Mouse (Mus musculus): ENCODE results near the gene Slf2. TPM values are rescaled to one million over a fixed set of nuclear protein-coding genes. Genes with fewer than 3 reads are reported as not detected.

Gene Slf2
- total and polyA plus RNA-seq, 3 experiments = 44.1 to 79.7 (median 79.5) TPM

- Histone ChIP-seq H3K27me3 (ENCODE audit: insufficient read depth, low read length) (peaks cover 19% of the 10 kb centered on the region; the same call in 1 of the 2 replicates), H3K4me3 (ENCODE audit: low read depth, low read length) (no peak overlapping the region), H3K4me1 (ENCODE audit: insufficient read depth, low read depth, low read length) (no peaks in the 10 kb centered on the region), H3K36me3 (replicated peaks) (no peaks in the 10 kb centered on the region), H3K9me3 (replicated peaks) (no peaks in the 10 kb centered on the region)
- TF ChIP-seq GATA1 (IDR thresholded peaks at IDR 0.05; ENCODE audit: borderline replicate concordance, low read length) = no peak
- TF ChIP-seq TAL1 (conservative IDR thresholded peaks at IDR 0.05; ENCODE audit: low read depth, low read length) = no peak
- no peak for TF ChIP-seq CTCF (IDR thresholded peaks at IDR 0.05; ENCODE audit: low read depth, low read length)
- no peak for TF ChIP-seq POLR2AphosphoS5 (IDR thresholded peaks at IDR 0.05; ENCODE audit: insufficient replicate concordance, low read depth, low read length)
- no peak for TF ChIP-seq GATA2 (IDR thresholded peaks at IDR 0.05; ENCODE audit: borderline replicate concordance, low read depth, low read length)
- ATAC-seq (ENCODE audit: extremely low read depth, insufficient number of reproducible peaks, low FRiP score, poor library complexity, severe bottlenecking) (no peak), DNase-seq (ENCODE audit: low spot score) (no peak)
These were observed 39.5 kb upstream of the Slf2 start for GRCm38 (mm10) chr19:44891446-44891845.

- ATAC-seq (ENCODE audit: extremely low read depth, insufficient number of reproducible peaks, low FRiP score, poor library complexity, severe bottlenecking) (no peak), DNase-seq (ENCODE audit: low spot score) (no peak)
- H3K36me3 ChIP-seq (replicated peaks) = no peaks in the 10 kb centered on the region
These were observed 37.6 kb upstream of the Slf2 start for GRCm38 (mm10) chr19:44893231-44893871.

GRCm38 (mm10) chr19:44895245-44895644 lies 35.7 kb upstream of the Slf2 start:
- DNase-seq (ENCODE audit: low spot score) = peak; percentile 34
- no peak for ATAC-seq (ENCODE audit: extremely low read depth, insufficient number of reproducible peaks, low FRiP score, poor library complexity, severe bottlenecking)
- Histone ChIP-seq H3K27me3 (ENCODE audit: insufficient read depth, low read length) (peaks cover 34% of the 10 kb centered on the region), H3K9me3 (replicated peaks) (no peaks in the 10 kb centered on the region), H3K36me3 (replicated peaks) (no peaks in the 10 kb centered on the region), H3K4me1 (ENCODE audit: insufficient read depth, low read depth, low read length) (no peaks in the 10 kb centered on the region), H3K4me3 (ENCODE audit: low read depth, low read length) (no peak overlapping the region)
- TF ChIP-seq GATA1 (IDR thresholded peaks at IDR 0.05; ENCODE audit: borderline replicate concordance, low read length) = no peak
- TF ChIP-seq CTCF (IDR thresholded peaks at IDR 0.05; ENCODE audit: low read depth, low read length) = peak; percentile 35; the same call in 1 of the 2 replicates

More at GRCm38 (mm10) chr19:44893231-44893871, 37.6 kb upstream of the Slf2 start:
- Histone ChIP-seq H3K4me1 (ENCODE audit: insufficient read depth, low read depth, low read length) (no peaks in the 10 kb centered on the region), H3K27me3 (ENCODE audit: insufficient read depth, low read length) (peaks cover 29% of the 10 kb centered on the region; the same call in 1 of the 2 replicates), H3K4me3 (ENCODE audit: low read depth, low read length) (no peak overlapping the region), H3K9me3 (replicated peaks) (no peaks in the 10 kb centered on the region)
- TF ChIP-seq POLR2AphosphoS5 (IDR thresholded peaks at IDR 0.05; ENCODE audit: insufficient replicate concordance, low read depth, low read length) = no peak
- TF ChIP-seq GATA2 (IDR thresholded peaks at IDR 0.05; ENCODE audit: borderline replicate concordance, low read depth, low read length) = no peak
- no peak for TF ChIP-seq CTCF (IDR thresholded peaks at IDR 0.05; ENCODE audit: low read depth, low read length)
- no peak for TF ChIP-seq TAL1 (conservative IDR thresholded peaks at IDR 0.05; ENCODE audit: low read depth, low read length)
- TF ChIP-seq GATA1 (IDR thresholded peaks at IDR 0.05; ENCODE audit: borderline replicate concordance, low read length) = no peak

GRCm38 (mm10) chr19:44896450-44896849 lies 34.5 kb upstream of the Slf2 start:
- Histone ChIP-seq H3K4me1 (ENCODE audit: insufficient read depth, low read depth, low read length) (no peaks in the 10 kb centered on the region), H3K36me3 (replicated peaks) (no peaks in the 10 kb centered on the region), H3K9me3 (replicated peaks) (no peaks in the 10 kb centered on the region), H3K27me3 (ENCODE audit: insufficient read depth, low read length) (peaks cover 40% of the 10 kb centered on the region), H3K4me3 (ENCODE audit: low read depth, low read length) (no peak overlapping the region)
- DNase-seq (ENCODE audit: low spot score) (no peak), ATAC-seq (ENCODE audit: extremely low read depth, insufficient number of reproducible peaks, low FRiP score, poor library complexity, severe bottlenecking) (no peak)
- TF ChIP-seq POLR2AphosphoS5 (IDR thresholded peaks at IDR 0.05; ENCODE audit: insufficient replicate concordance, low read depth, low read length) (no peak), GATA2 (IDR thresholded peaks at IDR 0.05; ENCODE audit: borderline replicate concordance, low read depth, low read length) (no peak), TAL1 (conservative IDR thresholded peaks at IDR 0.05; ENCODE audit: low read depth, low read length) (no peak), GATA1 (IDR thresholded peaks at IDR 0.05; ENCODE audit: borderline replicate concordance, low read length) (no peak), CTCF (IDR thresholded peaks at IDR 0.05; ENCODE audit: low read depth, low read length) (no peak)

GRCm38 (mm10) chr19:44897521-44897920 lies 33.4 kb upstream of the Slf2 start:
- TF ChIP-seq GATA2 (IDR thresholded peaks at IDR 0.05; ENCODE audit: borderline replicate concordance, low read depth, low read length) (no peak), POLR2AphosphoS5 (IDR thresholded peaks at IDR 0.05; ENCODE audit: insufficient replicate concordance, low read depth, low read length) (no peak), GATA1 (IDR thresholded peaks at IDR 0.05; ENCODE audit: borderline replicate concordance, low read length) (no peak), TAL1 (conservative IDR thresholded peaks at IDR 0.05; ENCODE audit: low read depth, low read length) (no peak), CTCF (IDR thresholded peaks at IDR 0.05; ENCODE audit: low read depth, low read length) (no peak)
- ATAC-seq (ENCODE audit: extremely low read depth, insufficient number of reproducible peaks, low FRiP score, poor library complexity, severe bottlenecking) = no peak
- no peaks in the 10 kb centered on the region for H3K36me3 ChIP-seq (replicated peaks)
- no peak for DNase-seq (ENCODE audit: low spot score)
- peaks cover 41% of the 10 kb centered on the region for H3K27me3 ChIP-seq (ENCODE audit: insufficient read depth, low read length)
- H3K4me1 ChIP-seq (ENCODE audit: insufficient read depth, low read depth, low read length) = no peaks in the 10 kb centered on the region
- no peaks in the 10 kb centered on the region for H3K9me3 ChIP-seq (replicated peaks)
- H3K4me3 ChIP-seq (ENCODE audit: low read depth, low read length) = no peak overlapping the region

GRCm38 (mm10) chr19:44898646-44899045 lies 32.3 kb upstream of the Slf2 start:
- H3K4me1 ChIP-seq (ENCODE audit: insufficient read depth, low read depth, low read length) = no peaks in the 10 kb centered on the region
- no peaks in the 10 kb centered on the region for H3K36me3 ChIP-seq (replicated peaks)
- H3K4me3 ChIP-seq (ENCODE audit: low read depth, low read length) = no peak overlapping the region
- no peak for ATAC-seq (ENCODE audit: extremely low read depth, insufficient number of reproducible peaks, low FRiP score, poor library complexity, severe bottlenecking)
- no peaks in the 10 kb centered on the region for H3K9me3 ChIP-seq (replicated peaks)
- peaks cover 37% of the 10 kb centered on the region for H3K27me3 ChIP-seq (ENCODE audit: insufficient read depth, low read length)
- DNase-seq (ENCODE audit: low spot score) = no peak
- TF ChIP-seq CTCF (IDR thresholded peaks at IDR 0.05; ENCODE audit: low read depth, low read length) (no peak), GATA2 (IDR thresholded peaks at IDR 0.05; ENCODE audit: borderline replicate concordance, low read depth, low read length) (no peak), TAL1 (conservative IDR thresholded peaks at IDR 0.05; ENCODE audit: low read depth, low read length) (no peak), GATA1 (IDR thresholded peaks at IDR 0.05; ENCODE audit: borderline replicate concordance, low read length) (no peak), POLR2AphosphoS5 (IDR thresholded peaks at IDR 0.05; ENCODE audit: insufficient replicate concordance, low read depth, low read length) (no peak)
